Comparison of ENCODE assay signal across 8 mouse cellular contexts in genomic region chr16:38711245-38711644, GRCm38 (mm10). TPM values are rescaled to one million over a fixed set of nuclear protein-coding genes. Genes with fewer than 3 reads are reported as not detected.
A peak's percentile ranks its signal among the peaks of the same experiment; 100 is the strongest.
DNase-seq lines count a peak whose midpoint lies in the region; ATAC-seq lines count a peak whose summit lies in the region.

No protein-coding gene starts in this region.

- H3K4me2 ChIP-seq in forebrain, embryonic 13.5 days, result peak overlapping the region; percentile 87; the same call in 1 of the 2 replicates
- no peak overlapping the region for H3K4me2 ChIP-seq in forebrain, embryonic 16.5 days (ENCODE audit: low read length)
- H3K4me2 ChIP-seq in neural tube, embryonic 11.5 days (ENCODE audit: low read depth), result peak overlapping the region; percentile 22
- H3K4me2 ChIP-seq in liver, embryonic 15.5 days, result 0 out of 2 replicates have a peak overlapping the region, but pooled peaks have one; percentile 78

- H3K36me3 ChIP-seq in forebrain, embryonic 13.5 days (ENCODE audit: poor library complexity, severe bottlenecking), result no peaks in the 10 kb centered on the region
- H3K36me3 ChIP-seq in forebrain, embryonic 16.5 days (ENCODE audit: control insufficient read depth, insufficient read depth), result no peaks in the 10 kb centered on the region
- no peaks in the 10 kb centered on the region for H3K36me3 ChIP-seq in neural tube, embryonic 11.5 days (ENCODE audit: control insufficient read depth, insufficient read depth, low read length)
- no peaks in the 10 kb centered on the region for H3K36me3 ChIP-seq in liver, embryonic 15.5 days (replicated peaks)

- H3K9me3 ChIP-seq in forebrain, embryonic 13.5 days (replicated peaks), result no peaks in the 10 kb centered on the region
- no peaks in the 10 kb centered on the region for H3K9me3 ChIP-seq in forebrain, embryonic 16.5 days (ENCODE audit: control insufficient read depth, low read length)
- H3K9me3 ChIP-seq in neural tube, embryonic 11.5 days (ENCODE audit: control insufficient read depth, low read length), result no peaks in the 10 kb centered on the region
- no peaks in the 10 kb centered on the region for H3K9me3 ChIP-seq in liver, embryonic 15.5 days (replicated peaks)

- no peak overlapping the region for H3K9ac ChIP-seq in forebrain, embryonic 13.5 days
- no peak overlapping the region for H3K9ac ChIP-seq in forebrain, embryonic 16.5 days (replicated peaks; ENCODE audit: low read depth, low read length)
- no peak overlapping the region for H3K9ac ChIP-seq in neural tube, embryonic 11.5 days (ENCODE audit: low read length)
- no peak overlapping the region for H3K9ac ChIP-seq in liver, embryonic 15.5 days

- 69% methylated on average over 4 of the region's 4 CpGs for WGBS in forebrain, embryonic 13.5 days
- WGBS in forebrain, embryonic 16.5 days, result 67% methylated on average over 4 of the region's 4 CpGs
- 63% methylated on average over 4 of the region's 4 CpGs for WGBS in neural tube, embryonic 11.5 days
- 24% methylated on average over 4 of the region's 4 CpGs for WGBS in liver, embryonic 15.5 days (ENCODE audit: insufficient replicate concordance)

- no peak overlapping the region for H3K27ac ChIP-seq in forebrain, embryonic 13.5 days
- H3K27ac ChIP-seq in forebrain, embryonic 16.5 days (ENCODE audit: low read length), result no peak overlapping the region
- H3K27ac ChIP-seq in neural tube, embryonic 11.5 days (ENCODE audit: low read depth, low read length), result no peak overlapping the region
- H3K27ac ChIP-seq in liver, embryonic 15.5 days (replicated peaks), result no peak overlapping the region

- no peak overlapping the region for H3K4me3 ChIP-seq in forebrain, embryonic 13.5 days
- H3K4me3 ChIP-seq in forebrain, embryonic 16.5 days (replicated peaks; ENCODE audit: low read length), result no peak overlapping the region
- no peak overlapping the region for H3K4me3 ChIP-seq in neural tube, embryonic 11.5 days (ENCODE audit: low read depth, low read length)
- H3K4me3 ChIP-seq in liver, embryonic 15.5 days (replicated peaks), result no peak overlapping the region

- no peak for DNase-seq in neural tube, embryonic 11.5 days (ENCODE audit: low spot score)
- DNase-seq in neural tube, embryonic 10.5 days (ENCODE audit: extremely low spot score, low spot score), result no peak
- no peak for DNase-seq in thymus, adult 18-20 months
- no peak for DNase-seq in thymus, postnatal 0 days (ENCODE audit: low spot score)
- no peak for DNase-seq in adipocyte (ENCODE audit: low spot score)

- H3K27me3 ChIP-seq in forebrain, embryonic 13.5 days, result peaks cover 8% of the 10 kb centered on the region; the same call in 1 of the 2 replicates
- no peaks in the 10 kb centered on the region for H3K27me3 ChIP-seq in forebrain, embryonic 16.5 days (replicated peaks; ENCODE audit: control insufficient read depth, insufficient read depth, low read length)
- H3K27me3 ChIP-seq in neural tube, embryonic 11.5 days (ENCODE audit: control insufficient read depth, insufficient read depth, low read length), result no peaks in the 10 kb centered on the region
- peaks cover 74% of the 10 kb centered on the region for H3K27me3 ChIP-seq in liver, embryonic 15.5 days

- no peak for ATAC-seq in forebrain, embryonic 13.5 days
- no peak for ATAC-seq in forebrain, embryonic 16.5 days
- no peak for ATAC-seq in neural tube, embryonic 11.5 days (ENCODE audit: insufficient read depth, low FRiP score, low TSS enrichment)
- no peak for ATAC-seq in liver, embryonic 15.5 days (ENCODE audit: insufficient read depth)

- peaks cover 6% of the 10 kb centered on the region; the same call in 1 of the 2 replicates for H3K4me1 ChIP-seq in forebrain, embryonic 13.5 days
- H3K4me1 ChIP-seq in forebrain, embryonic 16.5 days (replicated peaks; ENCODE audit: control insufficient read depth, insufficient read depth, low read length), result peaks cover 5% of the 10 kb centered on the region
- H3K4me1 ChIP-seq in neural tube, embryonic 11.5 days (ENCODE audit: control insufficient read depth, insufficient read depth, low read length), result peaks cover 4% of the 10 kb centered on the region; the same call in 1 of the 2 replicates
- peaks cover 18% of the 10 kb centered on the region; the same call in 1 of the 2 replicates for H3K4me1 ChIP-seq in liver, embryonic 15.5 days (replicated peaks)

RNA-seq across cellular contexts. Expression of gene Arhgap31, which starts 1.8 kb away (rescaled TPM):
- 3.1 and 3.6 TPM in 2 replicates for polyA plus RNA-seq in forebrain, embryonic 13.5 days (2015; fragmentation: Nextera tagmentation; extraction: Ambion mirVana)
- 3.8 and 4.5 TPM in 2 replicates for polyA plus RNA-seq in forebrain, embryonic 16.5 days (2015; fragmentation: Nextera tagmentation; extraction: Ambion mirVana)
- 7.7 and 8.7 TPM in 2 replicates for polyA plus RNA-seq in neural tube, embryonic 11.5 days (2014; fragmentation: Nextera tagmentation; extraction: Ambion mirVana)
- 1.5 and 1.6 TPM in 2 replicates for polyA plus RNA-seq in liver, embryonic 15.5 days (2015; fragmentation: Nextera tagmentation; extraction: Ambion mirVana)
- polyA plus RNA-seq in thymus, postnatal 0 days (2015; fragmentation: Nextera tagmentation; extraction: Ambion mirVana), result 3.9 and 5.7 TPM in 2 replicates

RNA-seq across cellular contexts. Expression of gene B4galt4, which starts 30.8 kb away (rescaled TPM):
- 17.9 and 22.8 TPM in 2 replicates for polyA plus RNA-seq in forebrain, embryonic 13.5 days (2015; fragmentation: Nextera tagmentation; extraction: Ambion mirVana)
- polyA plus RNA-seq in forebrain, embryonic 16.5 days (2015; fragmentation: Nextera tagmentation; extraction: Ambion mirVana), result 25.8 and 32.2 TPM in 2 replicates
- polyA plus RNA-seq in neural tube, embryonic 11.5 days (2014; fragmentation: Nextera tagmentation; extraction: Ambion mirVana), result 21.5 and 23.7 TPM in 2 replicates
- polyA plus RNA-seq in liver, embryonic 15.5 days (2015; fragmentation: Nextera tagmentation; extraction: Ambion mirVana), result 3.0 and 3.2 TPM in 2 replicates
- polyA plus RNA-seq in thymus, postnatal 0 days (2015; fragmentation: Nextera tagmentation; extraction: Ambion mirVana), result 8.3 and 8.4 TPM in 2 replicates
